Mouse (Mus musculus) liver, embryonic 13.5 days (tissue): ENCODE data around the gene Hunk. TPM values are rescaled to one million over a fixed set of nuclear protein-coding genes. Genes with fewer than 3 reads are reported as not detected.

Experiments
- ATAC-seq: fragments of 200-750 bp; cut with Nextera tagmentation; 2 replicates; pipeline ENCODE4 v1.8.0; 2017; ENCODE audit warnings: low read depth, mild to moderate bottlenecking, moderate number of reproducible peaks, moderate library complexity
- DNase-seq: peaks from one replicate; pipeline ENCODE4 v3.0.0; 2022
- H3K27ac ChIP-seq: fragments of 300-500 bp; sonication (generic); 2 replicates; pipeline ENCODE4 v1.5.1; 2015; ENCODE audit warnings: moderate library complexity, mild to moderate bottlenecking, inconsistent platforms
- H3K27me3 ChIP-seq: fragments of 300-500 bp; sonication (generic); 2 replicates; pipeline ENCODE4 v1.6.1; 2015; ENCODE audit warnings: mild to moderate bottlenecking, inconsistent platforms
- H3K36me3 ChIP-seq: fragments of 300-500 bp; sonication (generic); 2 replicates; pipeline ENCODE4 v1.6.1; 2015; ENCODE audit warnings: mild to moderate bottlenecking, inconsistent platforms
- H3K4me1 ChIP-seq: fragments of 300-500 bp; sonication (generic); replicated peaks from 2 replicates; pipeline ENCODE4 v1.6.1; 2015; ENCODE audit warnings: inconsistent platforms
- H3K4me2 ChIP-seq: fragments of 300-500 bp; sonication (generic); 2 replicates; pipeline ENCODE4 v1.6.1; 2015; ENCODE audit warnings: inconsistent platforms, mild to moderate bottlenecking, moderate library complexity
- H3K4me3 ChIP-seq: fragments of 300-500 bp; sonication (generic); replicated peaks from 2 replicates; pipeline ENCODE4 v1.5.1; 2015; ENCODE audit warnings: mild to moderate bottlenecking, inconsistent platforms
- H3K9ac ChIP-seq: fragments of 300-500 bp; sonication (generic); 2 replicates; pipeline ENCODE4 v1.6.1; 2015; ENCODE audit warnings: mild to moderate bottlenecking, inconsistent platforms
- H3K9me3 ChIP-seq: fragments of 300-500 bp; sonication (generic); replicated peaks from 2 replicates; pipeline ENCODE4 v1.6.1; 2016; ENCODE audit warnings: inconsistent platforms
- WGBS: fragments of 180-500 bp; shearing (Covaris S2); methylation state at CpG from one replicate; pipeline ENCODE4 v1.1.7; 2015; ENCODE audit not compliant: insufficient replicate concordance; 5-methylcytosine and 5-hydroxymethylcytosine counted together
- polyA plus RNA-seq: library from polyadenylated mRNA; unstranded; fragments of >200 nt; fragmentation: Nextera tagmentation; extraction: Ambion mirVana; gene quantifications from 2 replicates; pipeline ENCODE4 v1.2.1, GENCODE M21; 2015

Hunk gene
- polyA plus RNA-seq, 1 experiment from 2014 or later: 0.98 TPM

DNA sequence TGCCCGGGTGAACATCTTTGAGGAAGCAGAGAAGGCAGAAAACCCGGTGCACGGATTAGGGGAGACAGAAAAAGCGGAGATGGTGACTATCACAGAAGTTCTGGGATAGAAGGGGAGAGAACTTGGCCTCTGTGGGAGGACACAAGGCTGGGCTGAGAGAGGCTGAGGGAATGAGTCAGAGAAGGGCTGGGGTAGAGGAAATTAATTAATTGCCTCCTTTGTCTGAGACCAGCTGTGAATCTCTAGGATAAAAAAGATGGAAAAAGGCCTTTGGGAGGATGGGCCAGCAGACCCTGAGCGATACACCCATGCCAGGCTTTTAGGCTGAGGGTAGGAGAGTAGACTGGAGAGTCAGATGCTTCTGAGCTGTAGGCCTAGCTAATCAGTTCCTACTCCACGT is 97.5 kb downstream of the Hunk start:
- WGBS: 78% methylated on average over 6 of the region's 6 CpGs
- H3K36me3 ChIP-seq: peaks cover 15% of the 10 kb centered on the region; the same call in 1 of the 2 replicates
- no peaks in the 10 kb centered on the region for H3K27me3 ChIP-seq
- ATAC-seq: no peak
- no peak overlapping the region for H3K27ac ChIP-seq
- no peak for DNase-seq
- no peaks in the 10 kb centered on the region for H3K9me3 ChIP-seq
- no peak overlapping the region for H3K4me3 ChIP-seq
- H3K4me2 ChIP-seq: no peak overlapping the region
- no peak overlapping the region for H3K9ac ChIP-seq
- no peaks in the 10 kb centered on the region for H3K4me1 ChIP-seq

DNA sequence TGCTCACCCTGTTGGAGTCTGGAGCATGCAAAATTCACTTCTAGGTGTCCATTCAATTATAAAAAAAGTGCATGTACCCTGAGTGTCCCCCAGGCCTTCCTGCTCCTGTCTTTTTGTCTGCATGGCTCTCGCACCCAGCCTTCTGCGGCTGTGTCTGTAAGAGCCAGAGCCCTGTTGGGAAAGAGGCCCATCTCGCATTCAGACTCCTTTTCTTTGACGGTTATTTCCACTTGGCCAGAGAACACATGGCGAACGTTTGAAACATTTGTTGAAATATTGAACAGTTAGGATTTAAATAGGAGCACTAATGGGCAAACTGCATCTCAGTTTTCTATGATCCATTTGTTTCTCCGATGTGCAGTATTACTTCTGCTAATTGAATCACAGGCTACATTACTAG is 99.3 kb downstream of the Hunk start:
- peaks cover 10% of the 10 kb centered on the region for H3K36me3 ChIP-seq
- DNase-seq: no peak
- H3K4me1 ChIP-seq: no peaks in the 10 kb centered on the region
- WGBS: 74% methylated on average over 7 of the region's 7 CpGs
- no peak overlapping the region for H3K9ac ChIP-seq
- ATAC-seq: no peak
- no peak overlapping the region for H3K27ac ChIP-seq
- H3K27me3 ChIP-seq: no peaks in the 10 kb centered on the region
- no peaks in the 10 kb centered on the region for H3K9me3 ChIP-seq
- no peak overlapping the region for H3K4me3 ChIP-seq
- no peak overlapping the region for H3K4me2 ChIP-seq

DNA sequence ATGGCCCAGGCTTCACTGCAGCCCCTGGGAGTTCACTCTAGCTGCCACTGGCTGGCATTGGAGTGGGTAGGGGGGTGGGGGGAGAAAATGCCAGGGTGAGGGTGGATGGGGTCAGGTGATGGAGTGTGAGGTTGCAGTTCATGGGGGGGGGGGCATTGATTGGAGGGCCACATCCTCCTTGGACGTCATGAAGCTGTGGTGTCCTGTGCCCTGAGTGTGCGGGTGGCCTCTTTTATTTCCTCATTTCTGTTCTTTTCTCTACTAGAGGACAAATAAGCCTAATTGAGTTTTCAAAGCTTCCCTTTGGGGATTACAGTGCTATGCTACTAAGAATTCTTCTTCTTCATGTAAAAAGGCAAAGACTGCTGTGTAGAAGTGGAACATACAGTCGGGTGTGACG is 99.8 kb downstream of the Hunk start:
- H3K36me3 ChIP-seq: peaks cover 10% of the 10 kb centered on the region
- WGBS: 70% methylated on average over 4 of the region's 4 CpGs

DNA sequence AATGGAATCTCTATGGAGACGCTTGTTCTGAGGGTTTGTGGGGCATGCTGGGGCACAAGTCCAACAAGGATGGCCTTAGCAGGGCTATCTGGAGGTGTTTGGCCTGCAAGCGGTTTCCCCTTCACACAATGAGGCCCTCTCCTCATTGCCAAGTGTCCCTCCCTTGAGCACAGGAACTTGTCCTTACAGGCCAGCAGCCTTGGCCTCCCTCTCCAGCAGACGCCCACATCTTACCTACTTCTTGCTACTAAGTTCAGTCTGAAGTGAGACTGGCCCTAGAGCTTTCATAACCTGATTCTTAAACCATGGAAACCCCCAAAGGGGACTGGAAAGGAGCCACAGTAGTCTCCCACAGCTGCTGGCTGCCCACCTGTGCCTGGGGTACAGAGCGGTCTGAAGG is 104.3 kb downstream of the Hunk start:
- Histone ChIP-seq H3K9me3 (no peaks in the 10 kb centered on the region), H3K9ac (no peak overlapping the region), H3K36me3 (no peaks in the 10 kb centered on the region; the same call in 1 of the 2 replicates), H3K4me1 (peaks cover 2% of the 10 kb centered on the region; the same call in 1 of the 2 replicates), H3K27ac (no peak overlapping the region), H3K4me2 (no peak overlapping the region), H3K27me3 (no peaks in the 10 kb centered on the region), H3K4me3 (no peak overlapping the region)
- WGBS: 58% methylated on average over 4 of the region's 4 CpGs
- no peak for DNase-seq
- ATAC-seq: no peak

More for the DNA sequence above, 99.8 kb downstream of the Hunk start:
- Histone ChIP-seq H3K9me3 (no peaks in the 10 kb centered on the region), H3K4me3 (no peak overlapping the region), H3K27me3 (no peaks in the 10 kb centered on the region), H3K27ac (no peak overlapping the region), H3K4me1 (no peaks in the 10 kb centered on the region), H3K4me2 (no peak overlapping the region), H3K9ac (no peak overlapping the region)
- no peak for DNase-seq
- ATAC-seq: no peak

DNA sequence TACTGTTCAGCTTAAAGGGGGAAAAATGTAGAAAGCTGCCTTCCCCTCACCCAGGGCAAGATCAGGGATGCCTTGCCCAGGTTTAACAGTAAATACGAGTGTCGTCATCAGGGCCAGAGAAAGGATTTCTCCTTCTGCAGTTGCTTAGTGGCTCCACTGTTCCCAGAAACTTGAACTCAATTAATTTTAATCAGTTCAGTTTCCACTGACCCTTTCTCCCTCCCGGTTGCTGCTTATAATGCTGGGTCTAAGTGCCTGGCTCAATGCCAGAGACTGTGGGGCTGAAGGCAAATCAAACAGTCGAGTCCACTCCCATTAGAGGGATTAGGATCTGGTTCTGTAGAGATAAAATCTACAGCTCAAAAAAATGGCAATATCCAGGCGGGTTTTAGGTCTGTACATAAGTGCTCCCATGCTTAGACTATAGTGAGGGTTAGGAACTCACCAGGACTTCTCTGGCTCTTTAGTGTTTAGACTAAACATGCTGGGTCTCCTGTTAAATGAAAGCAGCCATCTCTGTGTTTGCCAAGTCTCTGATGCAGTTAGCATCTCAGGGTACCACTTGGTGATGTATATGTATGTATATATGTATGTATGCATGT is 106.2 kb downstream of the Hunk start:
- Histone ChIP-seq H3K9ac (no peak overlapping the region), H3K4me3 (no peak overlapping the region), H3K27me3 (no peaks in the 10 kb centered on the region), H3K27ac (no peak overlapping the region), H3K9me3 (no peaks in the 10 kb centered on the region), H3K36me3 (no peaks in the 10 kb centered on the region; the same call in 1 of the 2 replicates), H3K4me1 (peaks cover 2% of the 10 kb centered on the region; the same call in 1 of the 2 replicates), H3K4me2 (no peak overlapping the region)
- ATAC-seq (no peak), DNase-seq (no peak)
- WGBS: 45% methylated on average over 5 of the region's 5 CpGs

DNA sequence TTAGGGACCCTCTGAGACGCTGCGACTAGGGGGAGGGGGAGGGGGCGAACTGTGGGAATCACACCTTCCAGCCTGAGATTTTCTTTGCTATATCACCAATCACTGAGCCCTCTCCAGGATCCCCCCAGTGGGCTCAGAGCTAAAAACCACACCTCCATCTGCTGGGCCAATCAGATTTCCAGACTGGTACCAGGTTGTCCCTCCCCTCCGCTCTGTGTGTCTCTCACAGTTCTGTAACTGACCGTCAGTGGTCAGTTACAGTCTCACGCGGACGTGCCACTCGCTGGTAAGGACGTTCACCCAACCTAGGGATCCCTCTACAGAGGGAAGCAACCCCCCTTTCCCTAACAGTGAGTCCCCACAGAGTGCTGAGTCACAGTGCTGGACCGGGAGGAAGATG is 111.1 kb downstream of the Hunk start:
- no peaks in the 10 kb centered on the region; the same call in none of the 2 replicates for H3K36me3 ChIP-seq
- no peak overlapping the region for H3K4me2 ChIP-seq
- H3K27ac ChIP-seq: no peak overlapping the region
- no peaks in the 10 kb centered on the region for H3K27me3 ChIP-seq
- DNase-seq: no peak
- no peak overlapping the region for H3K9ac ChIP-seq
- WGBS: 32% methylated on average over 11 of the region's 11 CpGs
- ATAC-seq: no peak
- H3K4me3 ChIP-seq: no peak overlapping the region
- no peaks in the 10 kb centered on the region for H3K9me3 ChIP-seq
- no peaks in the 10 kb centered on the region for H3K4me1 ChIP-seq

DNA sequence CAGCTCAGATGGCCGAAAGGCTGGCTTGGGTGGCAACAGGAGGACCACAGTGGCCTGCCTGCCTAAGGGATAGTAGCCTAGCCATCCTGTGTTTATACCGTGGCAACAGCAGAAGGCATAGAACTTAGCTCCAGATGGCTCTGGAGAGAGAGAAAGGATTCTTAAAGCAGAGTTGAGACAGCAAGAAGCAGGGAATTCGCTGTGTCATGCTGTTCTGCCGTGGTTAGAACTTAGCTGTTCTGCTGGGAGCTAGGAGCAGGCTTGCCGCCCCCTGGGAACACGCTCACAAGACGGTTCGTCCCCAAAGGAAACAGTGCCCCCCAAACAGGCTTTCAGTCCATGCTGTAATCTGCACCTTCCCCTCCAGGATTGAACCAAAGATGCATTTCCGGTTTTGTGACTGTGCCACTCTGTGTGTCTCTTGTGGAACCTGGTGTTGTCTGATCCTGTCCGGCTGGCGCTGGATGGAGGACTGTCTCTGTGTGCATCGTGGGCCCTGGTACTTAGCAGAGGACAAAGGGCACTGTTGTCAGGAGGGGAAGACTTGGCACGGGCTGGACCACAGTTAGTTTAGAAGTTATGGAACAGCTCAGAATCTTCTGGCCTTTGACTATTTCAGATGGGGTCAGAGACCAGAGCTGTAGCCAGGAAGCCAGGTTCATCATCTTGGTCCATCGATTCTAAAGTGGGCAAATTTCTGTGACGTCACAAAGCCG is 112.1 kb downstream of the Hunk start:
- no peaks in the 10 kb centered on the region for H3K9me3 ChIP-seq
- 60% methylated on average over 16 of the region's 16 CpGs for WGBS
- H3K36me3 ChIP-seq: no peaks in the 10 kb centered on the region; the same call in none of the 2 replicates
- no peak overlapping the region for H3K9ac ChIP-seq
- H3K4me3 ChIP-seq: no peak overlapping the region
- no peak overlapping the region for H3K4me2 ChIP-seq
- no peak overlapping the region for H3K27ac ChIP-seq
- no peaks in the 10 kb centered on the region for H3K27me3 ChIP-seq
- DNase-seq (no peak), ATAC-seq (no peak)
- H3K4me1 ChIP-seq: no peaks in the 10 kb centered on the region

DNA sequence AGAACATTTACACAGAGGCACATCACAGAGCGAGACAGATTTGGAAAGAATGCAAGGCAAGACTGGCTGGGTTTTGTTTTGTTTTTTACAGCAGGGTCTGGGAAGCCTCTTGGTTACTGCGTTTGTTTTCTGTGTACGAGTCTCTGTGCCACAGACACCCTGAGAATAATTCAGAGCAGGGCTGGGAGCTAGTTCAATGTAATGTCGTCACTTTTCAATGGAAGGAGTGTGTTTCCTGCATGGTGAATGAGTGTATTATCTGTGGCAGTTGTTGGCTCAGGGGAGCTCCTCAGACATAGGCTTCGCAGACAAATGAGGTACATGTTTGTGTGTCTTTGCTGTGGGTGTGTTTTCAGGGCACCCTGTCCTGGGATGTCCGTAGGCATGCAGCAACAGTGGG is 115.0 kb downstream of the Hunk start:
- WGBS: 66% methylated on average over 6 of the region's 6 CpGs

DNA sequence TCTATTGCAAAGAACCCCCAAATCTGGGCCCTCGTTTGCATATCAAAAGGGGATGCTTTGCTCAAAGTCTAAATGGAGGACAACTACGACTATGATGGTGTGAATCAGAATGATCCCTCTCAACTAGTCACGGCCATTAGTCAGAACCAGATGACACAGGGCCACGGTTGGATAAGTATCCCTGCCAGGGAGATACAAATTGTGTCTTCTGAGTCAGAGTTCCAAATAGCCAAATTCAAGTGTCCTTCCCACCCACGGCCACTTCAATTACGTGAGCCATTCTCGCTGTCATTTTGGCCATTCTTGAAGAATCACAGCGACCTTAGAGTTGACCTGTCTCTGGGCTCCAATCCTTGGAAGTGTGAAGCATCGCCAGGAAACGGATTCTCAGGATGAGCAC is 119.4 kb downstream of the Hunk start:
- Histone ChIP-seq H3K27me3 (no peaks in the 10 kb centered on the region), H3K9ac (no peak overlapping the region), H3K4me2 (no peak overlapping the region), H3K4me1 (no peaks in the 10 kb centered on the region), H3K9me3 (no peaks in the 10 kb centered on the region), H3K36me3 (no peaks in the 10 kb centered on the region), H3K4me3 (no peak overlapping the region), H3K27ac (no peak overlapping the region)
- ATAC-seq: no peak
- DNase-seq: no peak
- WGBS: 70% methylated on average over 10 of the region's 10 CpGs

More for the DNA sequence above, 115.0 kb downstream of the Hunk start:
- Histone ChIP-seq H3K27ac (no peak overlapping the region), H3K9me3 (no peaks in the 10 kb centered on the region), H3K27me3 (no peaks in the 10 kb centered on the region), H3K4me1 (no peaks in the 10 kb centered on the region), H3K9ac (no peak overlapping the region), H3K36me3 (no peaks in the 10 kb centered on the region; the same call in none of the 2 replicates), H3K4me2 (no peak overlapping the region), H3K4me3 (no peak overlapping the region)
- ATAC-seq (no peak), DNase-seq (no peak)

DNA sequence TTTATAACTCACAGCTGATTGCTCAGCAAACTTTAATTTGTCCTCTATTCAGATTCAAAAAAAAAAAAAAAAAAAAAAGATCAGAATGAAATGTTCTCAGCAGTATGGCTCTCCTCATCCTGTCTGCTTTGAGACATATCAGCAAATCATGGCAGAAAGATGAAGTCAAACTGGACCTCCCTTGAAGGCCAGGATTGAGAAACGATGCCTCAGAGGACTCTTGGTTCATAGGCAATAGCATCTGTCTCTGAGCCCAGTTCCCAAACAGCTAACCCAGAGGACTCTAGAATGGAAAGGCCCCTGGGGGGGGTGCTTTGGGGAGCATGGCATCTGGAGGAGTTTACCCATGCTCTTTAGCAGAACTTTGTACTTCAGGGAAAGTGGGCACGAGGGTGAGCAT is 119.9 kb downstream of the Hunk start:
- H3K9me3 ChIP-seq: no peaks in the 10 kb centered on the region
- WGBS: 67% methylated on average over 2 of the region's 2 CpGs
- H3K27me3 ChIP-seq: no peaks in the 10 kb centered on the region
- no peak overlapping the region for H3K4me3 ChIP-seq
- no peak for DNase-seq
- H3K9ac ChIP-seq: no peak overlapping the region
- no peak overlapping the region for H3K4me2 ChIP-seq
- no peaks in the 10 kb centered on the region for H3K36me3 ChIP-seq
- no peak overlapping the region for H3K27ac ChIP-seq
- H3K4me1 ChIP-seq: no peaks in the 10 kb centered on the region
- no peak for ATAC-seq

DNA sequence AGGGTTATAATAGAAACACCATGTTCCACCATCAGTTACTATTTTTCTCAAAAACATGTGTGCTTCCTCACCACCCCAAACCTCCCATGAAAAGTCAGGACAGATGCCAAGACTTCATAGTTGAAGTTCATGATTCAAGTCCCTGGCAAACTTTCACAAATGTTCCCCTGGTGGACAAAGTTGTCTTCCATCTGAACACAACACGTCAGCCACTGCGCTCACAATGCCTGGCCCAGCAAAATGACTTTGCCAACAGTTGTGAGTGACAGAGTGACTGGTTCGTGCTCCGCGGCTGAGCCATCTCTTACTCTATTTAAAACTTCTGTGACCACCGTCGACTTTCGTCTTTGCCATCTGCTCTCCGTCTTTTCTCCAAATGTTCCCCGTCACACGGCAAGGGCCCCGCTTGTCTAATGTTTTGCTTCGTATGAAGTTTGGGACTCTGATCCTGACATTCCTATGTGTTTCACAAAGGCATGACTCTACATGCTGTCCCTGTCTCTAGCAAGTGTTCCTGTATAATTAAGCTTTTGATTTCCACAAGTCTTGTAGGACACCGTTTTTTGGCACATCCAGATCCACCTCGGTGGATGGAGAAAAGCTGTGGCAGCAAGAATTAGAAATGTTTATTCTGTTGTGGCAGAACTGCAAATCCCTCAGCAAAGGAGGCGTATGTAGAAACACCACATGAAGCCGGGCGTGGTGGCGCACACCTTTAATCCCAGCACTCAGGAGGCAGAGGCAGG is 125.9 kb downstream of the Hunk start:
- no peaks in the 10 kb centered on the region for H3K9me3 ChIP-seq
- no peak overlapping the region for H3K4me2 ChIP-seq
- H3K9ac ChIP-seq: no peak overlapping the region
- H3K36me3 ChIP-seq: no peaks in the 10 kb centered on the region
- DNase-seq: no peak
- no peak for ATAC-seq
- no peak overlapping the region for H3K4me3 ChIP-seq
- H3K27ac ChIP-seq: no peak overlapping the region
- no peaks in the 10 kb centered on the region for H3K27me3 ChIP-seq
- no peaks in the 10 kb centered on the region for H3K4me1 ChIP-seq
- 76% methylated on average over 19 of the region's 19 CpGs for whole genome bisulfite sequencing
